Mouse (Mus musculus): ENCODE measurements at regions not wholly inside any gene's neighbourhood (a gene's known extent, or its start where the extent isn't known, plus 50 kb on each side); places are given as distances from the start of the nearest gene placed in this dataset.

- TF ChIP-seq BHLHE40 (IDR thresholded peaks at IDR 0.05; ENCODE audit: borderline replicate concordance, low read depth, low read length) (no peak), CHD1 (IDR thresholded peaks at IDR 0.05; ENCODE audit: low read depth, low read length) (no peak), MAFK (IDR thresholded peaks at IDR 0.05; ENCODE audit: borderline replicate concordance, low read depth, low read length) (no peak), CHD2 (IDR thresholded peaks at IDR 0.05; ENCODE audit: low read length) (no peak), ETS1 (IDR thresholded peaks at IDR 0.05; ENCODE audit: low read depth, low read length) (no peak), RAD21 (IDR thresholded peaks at IDR 0.05; ENCODE audit: low read depth, low read length) (no peak), MXI1 (IDR thresholded peaks at IDR 0.05; ENCODE audit: low read depth, low read length) (no peak), HCFC1 (IDR thresholded peaks at IDR 0.05; ENCODE audit: low read depth, low read length) (no peak), ZNF384 (IDR thresholded peaks at IDR 0.05; ENCODE audit: low read depth, low read length) (no peak), ELF1 (IDR thresholded peaks at IDR 0.05; ENCODE audit: low read depth, low read length) (no peak), ZC3H11A (IDR thresholded peaks at IDR 0.05; ENCODE audit: low read depth, low read length) (no peak), UBTF (IDR thresholded peaks at IDR 0.05; ENCODE audit: borderline replicate concordance, insufficient read depth, low read depth, low read length) (no peak), CTCF (IDR thresholded peaks at IDR 0.05 in 2 of 3, conservative IDR thresholded peaks at IDR 0.05 in 1 of 3; ENCODE audit: control insufficient read depth in 1 of 3, insufficient read depth in 1 of 3, low read depth in 2 of 3, low read length in 3 of 3, poor library complexity in 1 of 3, severe bottlenecking in 1 of 3) (no peak), SIN3A (IDR thresholded peaks at IDR 0.05; ENCODE audit: low read length) (no peak), ZKSCAN1 (IDR thresholded peaks at IDR 0.05; ENCODE audit: low read depth, low read length) (no peak)
- Histone ChIP-seq H3K36me3 (ENCODE audit: control insufficient read depth in 1 of 2, insufficient read depth in 2 of 2, low read length in 2 of 2) (no peaks in the 10 kb centered on the region), H3K9ac (ENCODE audit: control insufficient read depth, low read depth, low read length, poor library complexity, severe bottlenecking) (no peak overlapping the region), H3K9me3 (replicated peaks; ENCODE audit: insufficient read depth, low read length) (no peaks in the 10 kb centered on the region), H3K4me3 (ENCODE audit: control insufficient read depth in 1 of 2, insufficient read depth in 1 of 2, low read depth in 2 of 2, low read length in 2 of 2) (no peak overlapping the region), H3K4me1 (ENCODE audit: control insufficient read depth in 1 of 2, insufficient read depth in 2 of 2, low read length in 2 of 2) (no peaks in the 10 kb centered on the region), H3K27ac (ENCODE audit: control insufficient read depth, low read depth, low read length) (no peak overlapping the region), H3K79me2 (ENCODE audit: control insufficient read depth, insufficient read depth, low read length, poor library complexity) (no peaks in the 10 kb centered on the region), H3K27me3 (ENCODE audit: control insufficient read depth in 1 of 2, insufficient read depth in 2 of 2, low read length in 2 of 2) (no peaks in the 10 kb centered on the region)
- no peak for DNase-seq (ENCODE audit: low read depth, low spot score)
These were observed 66.0 kb upstream of the Opcml start for GRCm38 (mm10) chr9:27724576-27724975.

- TF ChIP-seq SMC3 (IDR thresholded peaks at IDR 0.05; ENCODE audit: low read depth, low read length), result no peak
- TF ChIP-seq RCOR1 (IDR thresholded peaks at IDR 0.05; ENCODE audit: low read depth, low read length), result no peak
- no peak for TF ChIP-seq E2F4 (IDR thresholded peaks at IDR 0.05; ENCODE audit: borderline replicate concordance, low read depth, low read length)
- no peak for TF ChIP-seq CHD1 (IDR thresholded peaks at IDR 0.05; ENCODE audit: low read depth, low read length)
- no peak for TF ChIP-seq UBTF (IDR thresholded peaks at IDR 0.05; ENCODE audit: borderline replicate concordance, insufficient read depth, low read depth, low read length)
- no peak for TF ChIP-seq USF2 (IDR thresholded peaks at IDR 0.05; ENCODE audit: borderline replicate concordance in 1 of 2, insufficient read depth in 1 of 2, low read depth in 1 of 2, low read length in 2 of 2)
- no peak for TF ChIP-seq BHLHE40 (IDR thresholded peaks at IDR 0.05; ENCODE audit: borderline replicate concordance, low read depth, low read length)
- TF ChIP-seq POLR2AphosphoS2 (IDR thresholded peaks at IDR 0.05; ENCODE audit: low read length), result no peak
- TF ChIP-seq MAFK (IDR thresholded peaks at IDR 0.05; ENCODE audit: borderline replicate concordance, low read depth, low read length), result no peak
- TF ChIP-seq CHD2 (IDR thresholded peaks at IDR 0.05; ENCODE audit: low read length), result no peak
- no peak for TF ChIP-seq MYC (IDR thresholded peaks at IDR 0.05; ENCODE audit: low read depth, low read length)
- TF ChIP-seq NRF1 (IDR thresholded peaks at IDR 0.05; ENCODE audit: insufficient read depth, low read depth, low read length, poor library complexity, severe bottlenecking), result no peak
- no peak for TF ChIP-seq TBP (IDR thresholded peaks at IDR 0.05; ENCODE audit: low read depth, low read length)
- no peak for TF ChIP-seq GABPA (IDR thresholded peaks at IDR 0.05; ENCODE audit: low read depth, low read length)
These were observed 61.7 kb upstream of the Opcml start for GRCm38 (mm10) chr9:27728652-27729557.

More at GRCm38 (mm10) chr9:27728652-27729557, 61.7 kb upstream of the Opcml start:
- no peak overlapping the region for H3K4me3 ChIP-seq (ENCODE audit: control insufficient read depth in 1 of 2, insufficient read depth in 1 of 2, low read depth in 2 of 2, low read length in 2 of 2)
- H3K4me1 ChIP-seq (ENCODE audit: control insufficient read depth in 1 of 2, insufficient read depth in 2 of 2, low read length in 2 of 2), result no peaks in the 10 kb centered on the region
- no peak for DNase-seq (ENCODE audit: low read depth, low spot score)
- no peaks in the 10 kb centered on the region for H3K27me3 ChIP-seq (ENCODE audit: control insufficient read depth in 1 of 2, insufficient read depth in 2 of 2, low read length in 2 of 2)
- H3K9ac ChIP-seq (ENCODE audit: control insufficient read depth, low read depth, low read length, poor library complexity, severe bottlenecking), result no peak overlapping the region
- H3K9me3 ChIP-seq (replicated peaks; ENCODE audit: insufficient read depth, low read length), result no peaks in the 10 kb centered on the region
- no peaks in the 10 kb centered on the region for H3K36me3 ChIP-seq (ENCODE audit: control insufficient read depth in 1 of 2, insufficient read depth in 2 of 2, low read length in 2 of 2)
- H3K27ac ChIP-seq (ENCODE audit: control insufficient read depth, low read depth, low read length), result no peak overlapping the region
- no peaks in the 10 kb centered on the region for H3K79me2 ChIP-seq (ENCODE audit: control insufficient read depth, insufficient read depth, low read length, poor library complexity)
